Mouse (Mus musculus) small intestine, adult 2 months (tissue): Measurements from ENCODE around the gene E2f6.

ENCODE experiments used
- CTCF ChIP-seq: fragments of 200-500 bp; IDR thresholded peaks from 2 replicates; pipeline ENCODE4 v1.5.1; 2012; ENCODE audit warnings: low read depth, mild to moderate bottlenecking, control low read depth, inconsistent platforms, low read length, moderate library complexity, mixed read lengths; ENCODE audit not compliant: insufficient replicate concordance, insufficient read length; ENCODE audit errors: extremely low read depth
- POLR2A ChIP-seq: fragments of 200-500 bp; IDR thresholded peaks from 2 replicates; pipeline ENCODE4 v1.6.1; 2012; ENCODE audit warnings: low read depth, mild to moderate bottlenecking, control low read depth, inconsistent platforms, low read length, moderate library complexity

- TF ChIP-seq POLR2A = no peak
- TF ChIP-seq CTCF = no peak
These were observed 59.2 kb downstream of the E2f6 start for GRCm38 (mm10) chr12:16869870-16870404.
